Mouse (Mus musculus) liver, postnatal 0 days (tissue): ENCODE measurements around the gene Ndrg3.

ENCODE experiments used
- CTCF ChIP-seq: sonication (generic); IDR thresholded peaks from 2 replicates; pipeline ENCODE4 v1.5.1; 2016; ENCODE audit warnings: antibody characterized with exemption, low read depth
- EP300 ChIP-seq: IDR thresholded peaks from 2 replicates; pipeline ENCODE4 v1.6.1; 2016; ENCODE audit warnings: antibody characterized with exemption, low read depth, mild to moderate bottlenecking

DNA sequence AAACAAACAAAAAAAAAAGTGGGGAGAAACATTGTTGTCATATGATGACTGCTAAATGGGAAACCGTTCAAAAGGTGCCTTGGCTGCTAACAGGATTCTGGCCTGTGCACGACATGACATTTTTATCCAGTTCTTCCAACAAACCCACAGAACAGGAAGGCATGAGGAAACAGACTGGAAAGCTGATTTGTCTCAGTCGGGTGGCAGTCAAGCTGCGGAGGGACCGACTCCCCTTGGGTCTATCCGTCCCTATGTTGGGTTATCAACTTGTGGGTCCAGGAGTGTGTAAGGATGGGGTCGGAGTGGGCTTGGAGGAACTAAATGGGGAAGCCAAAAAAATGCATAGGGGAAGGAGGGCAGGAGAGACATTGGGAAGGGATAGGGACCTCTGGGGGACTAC is 49.6 kb upstream of the Ndrg3 start:
- TF ChIP-seq CTCF (no peak), EP300 (no peak)
